Mouse (Mus musculus): ENCODE measurements around the gene Lrfn3. TPM values are rescaled to one million over a fixed set of nuclear protein-coding genes. Genes with fewer than 3 reads are reported as not detected.

Lrfn3 gene
- total RNA-seq, 1 experiment from 2014 or later = not detected

Other genes with a start within 250 kb of the Lrfn3 start
- gene Zfp382, start 240.8 kb downstream of the Lrfn3 start, total RNA-seq (2017) = 7.9 and 8.3 TPM in 2 replicates
- 117 and 134 TPM in 2 replicates for gene Zfp146, start 193.0 kb downstream of the Lrfn3 start, total RNA-seq (2017)
- not detected in 2 replicates for gene Cox7a1, start 178.6 kb downstream of the Lrfn3 start, total RNA-seq (2017)
- gene Capns1, start 164.0 kb downstream of the Lrfn3 start, total RNA-seq (2017) = 215 and 230 TPM in 2 replicates
- gene Polr2i, start 130.8 kb downstream of the Lrfn3 start, total RNA-seq (2017) = 41.9 and 45.3 TPM in 2 replicates
- gene Tbcb, start 130.5 kb downstream of the Lrfn3 start, total RNA-seq (2017) = 24.8 and 35.0 TPM in 2 replicates
- gene Ovol3, start 127.0 kb downstream of the Lrfn3 start, total RNA-seq (2017) = not detected in 2 replicates
- 1.1 TPM in 1 of 2 replicates, not detected in the other for gene Thap8, start 82.7 kb downstream of the Lrfn3 start, total RNA-seq (2017)
- gene Wdr62, start 82.4 kb downstream of the Lrfn3 start, total RNA-seq (2017) = 6.3 and 11.0 TPM in 2 replicates
- 4.9 TPM in 1 of 2 replicates, not detected in the other for gene Clip3, start 71.0 kb downstream of the Lrfn3 start, total RNA-seq (2017)
- gene Alkbh6, start 54.1 kb downstream of the Lrfn3 start, total RNA-seq (2017) = 30.5 and 41.4 TPM in 2 replicates
- gene Syne4, start 48.0 kb downstream of the Lrfn3 start, total RNA-seq (2017) = 2.2 and 2.8 TPM in 2 replicates
- 0.44 and 3.9 TPM in 2 replicates for gene E130208F15Rik, start 41.0 kb downstream of the Lrfn3 start, total RNA-seq (2017)
- 8.3 and 11.9 TPM in 2 replicates for gene Sdhaf1, start 38.9 kb downstream of the Lrfn3 start, total RNA-seq (2017)
- gene Tyrobp, start 51.0 kb upstream of the Lrfn3 start, total RNA-seq (2017) = 50.4 and 134 TPM in 2 replicates
- gene Hcst, start 57.1 kb upstream of the Lrfn3 start, total RNA-seq (2017) = 11.6 and 14.3 TPM in 2 replicates
- gene Nfkbid, start 59.0 kb upstream of the Lrfn3 start, total RNA-seq (2017) = 40.3 and 45.4 TPM in 2 replicates
- gene Aplp1, start 82.8 kb upstream of the Lrfn3 start, total RNA-seq (2017) = not detected in 2 replicates
- not detected in 2 replicates for gene Kirrel2, start 94.9 kb upstream of the Lrfn3 start, total RNA-seq (2017)
- gene Nphs1, start 95.5 kb upstream of the Lrfn3 start, total RNA-seq (2017) = 0.55 and 1.4 TPM in 2 replicates
- gene Prodh2, start 130.8 kb upstream of the Lrfn3 start, total RNA-seq (2017) = not detected in 2 replicates
- gene Arhgap33, start 172.3 kb upstream of the Lrfn3 start, total RNA-seq (2017) = 10.3 and 15.1 TPM in 2 replicates
- 1.6 and 2.7 TPM in 2 replicates for gene Hspb6, start 189.4 kb upstream of the Lrfn3 start, total RNA-seq (2017)
- 14.4 and 17.1 TPM in 2 replicates for gene Proser3, start 189.5 kb upstream of the Lrfn3 start, total RNA-seq (2017)
- gene Lin37, start 197.1 kb upstream of the Lrfn3 start, total RNA-seq (2017) = 19.6 and 39.0 TPM in 2 replicates
- 79.4 and 148 TPM in 2 replicates for gene U2af1l4, start 200.5 kb upstream of the Lrfn3 start, total RNA-seq (2017)
- 5.0 and 9.4 TPM in 2 replicates for gene Gm49396, start 200.6 kb upstream of the Lrfn3 start, total RNA-seq (2017)
- 122 and 158 TPM in 2 replicates for gene Psenen, start 200.9 kb upstream of the Lrfn3 start, total RNA-seq (2017)
- 0.63 TPM in 1 of 2 replicates, not detected in the other for gene Igflr1, start 202.7 kb upstream of the Lrfn3 start, total RNA-seq (2017)
- gene Kmt2b, start 226.0 kb upstream of the Lrfn3 start, total RNA-seq (2017) = 18.7 and 26.5 TPM in 2 replicates
- gene Zbtb32, start 236.1 kb upstream of the Lrfn3 start, total RNA-seq (2017) = not detected in 2 replicates

All from hematopoietic stem cell, adult 5-6 weeks (primary cell).